Mouse (Mus musculus): Measurements from ENCODE around the gene Rab20. TPM values are rescaled to one million over a fixed set of nuclear protein-coding genes. Genes with fewer than 3 reads are reported as not detected.

Gene Rab20
- polyA plus RNA-seq, 1 experiment from 2014 or later: 1.5 TPM

DNA sequence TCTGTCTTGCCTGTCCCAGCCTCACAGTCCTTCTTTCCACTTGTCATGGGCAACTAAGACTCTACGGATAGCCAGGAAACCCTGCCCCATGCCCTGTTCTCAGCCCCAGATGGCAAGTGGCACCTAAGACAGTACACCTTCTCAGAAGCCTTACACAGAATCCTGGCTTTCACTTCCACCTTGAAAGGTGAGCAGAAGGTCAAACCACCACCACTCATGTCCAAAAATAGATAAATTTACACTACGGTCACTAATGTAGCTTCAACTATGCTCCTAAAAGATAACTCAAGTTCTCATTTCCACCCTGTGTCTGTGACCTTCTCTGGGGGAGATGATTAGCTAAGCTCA is 15.0 kb downstream of the Rab20 start:
- H3K27me3 ChIP-seq: no peaks in the 10 kb centered on the region
- 93% methylated on average over 2 of the region's 2 CpGs for whole genome bisulfite sequencing
- no peak overlapping the region for H3K27ac ChIP-seq (replicated peaks)
- H3K4me1 ChIP-seq (replicated peaks): no peaks in the 10 kb centered on the region
- no peaks in the 10 kb centered on the region for H3K9me3 ChIP-seq
- H3K4me3 ChIP-seq: no peak overlapping the region
- no peak overlapping the region for H3K9ac ChIP-seq
- no peak overlapping the region for H3K4me2 ChIP-seq
- H3K36me3 ChIP-seq: no peaks in the 10 kb centered on the region
- ATAC-seq (ENCODE audit: low FRiP score, low read depth): no peak

DNA sequence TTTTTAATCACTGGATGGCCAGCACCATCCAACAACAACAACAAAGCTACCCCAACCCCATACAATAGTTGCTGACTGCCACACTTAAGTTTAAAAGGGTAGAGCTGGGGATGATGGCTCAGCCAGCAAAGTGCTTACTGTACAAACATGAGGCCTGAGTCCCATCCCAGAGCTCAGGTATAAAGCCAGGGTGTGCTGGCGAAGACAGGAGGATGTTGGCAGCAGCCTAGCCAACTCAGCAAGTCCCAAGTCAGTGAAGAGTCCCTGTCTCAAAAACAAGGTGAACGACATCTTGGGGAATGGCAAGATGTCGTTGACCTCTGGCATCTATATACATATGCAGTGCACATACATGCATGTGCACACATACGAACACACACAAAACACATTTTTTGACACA is 15.9 kb downstream of the Rab20 start:
- ATAC-seq (ENCODE audit: low FRiP score, low read depth): no peak

DNA sequence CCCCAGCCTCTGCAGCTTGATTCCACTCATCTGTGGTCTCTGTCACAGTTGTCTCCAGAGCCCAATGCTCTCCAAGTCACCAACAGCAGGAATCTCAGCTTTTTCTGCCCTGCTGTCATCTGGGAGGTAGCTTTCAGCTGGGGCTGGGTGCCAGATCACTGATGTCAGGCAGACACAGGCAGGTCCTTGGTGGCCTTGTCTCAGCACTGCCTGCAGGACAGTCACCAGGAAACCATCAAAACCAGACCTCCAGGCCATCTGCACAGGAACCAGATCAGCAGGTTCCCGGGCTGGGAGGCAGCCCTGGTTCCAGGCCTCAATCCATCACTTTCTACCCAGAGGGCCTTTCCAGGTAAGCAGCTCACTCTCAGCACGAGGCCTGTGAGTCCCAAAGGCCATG is 16.7 kb downstream of the Rab20 start:
- ATAC-seq (ENCODE audit: low FRiP score, low read depth): no peak
- Histone ChIP-seq H3K4me2 (no peak overlapping the region), H3K4me3 (no peak overlapping the region), H3K36me3 (no peaks in the 10 kb centered on the region), H3K9me3 (no peaks in the 10 kb centered on the region), H3K4me1 (replicated peaks) (no peaks in the 10 kb centered on the region), H3K27me3 (no peaks in the 10 kb centered on the region), H3K27ac (replicated peaks) (no peak overlapping the region), H3K9ac (no peak overlapping the region)
- 71% methylated on average over 2 of the region's 2 CpGs for WGBS

More for the DNA sequence above, 15.9 kb downstream of the Rab20 start:
- Histone ChIP-seq H3K27ac (replicated peaks) (no peak overlapping the region), H3K9me3 (no peaks in the 10 kb centered on the region), H3K4me2 (no peak overlapping the region), H3K9ac (no peak overlapping the region), H3K27me3 (no peaks in the 10 kb centered on the region), H3K4me3 (no peak overlapping the region), H3K36me3 (no peaks in the 10 kb centered on the region), H3K4me1 (replicated peaks) (no peaks in the 10 kb centered on the region)
- 93% methylated on average over 4 of the region's 4 CpGs for WGBS

DNA sequence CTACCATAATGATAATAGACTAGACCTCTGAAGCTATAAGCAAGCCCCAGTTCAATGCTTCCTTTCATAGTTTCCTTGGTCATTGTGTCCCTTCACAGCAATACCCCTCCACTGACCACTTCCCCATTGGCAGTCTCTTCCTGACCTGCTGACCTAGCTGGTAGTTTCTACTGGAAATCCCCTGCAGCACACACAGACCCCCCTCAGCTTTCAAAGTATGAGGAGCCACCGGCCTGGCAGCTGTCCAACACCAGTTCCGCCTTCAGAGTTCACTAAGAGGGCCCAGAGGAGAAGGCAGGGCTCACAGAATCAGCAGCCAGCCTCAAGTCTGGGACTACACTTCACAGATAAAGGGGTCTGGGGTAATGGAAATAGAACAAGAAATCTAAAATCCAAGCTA is 17.6 kb downstream of the Rab20 start:
- no peak for ATAC-seq (ENCODE audit: low FRiP score, low read depth)
- no peak overlapping the region for H3K4me2 ChIP-seq
- WGBS: 52% methylated on average over 2 of the region's 2 CpGs

DNA sequence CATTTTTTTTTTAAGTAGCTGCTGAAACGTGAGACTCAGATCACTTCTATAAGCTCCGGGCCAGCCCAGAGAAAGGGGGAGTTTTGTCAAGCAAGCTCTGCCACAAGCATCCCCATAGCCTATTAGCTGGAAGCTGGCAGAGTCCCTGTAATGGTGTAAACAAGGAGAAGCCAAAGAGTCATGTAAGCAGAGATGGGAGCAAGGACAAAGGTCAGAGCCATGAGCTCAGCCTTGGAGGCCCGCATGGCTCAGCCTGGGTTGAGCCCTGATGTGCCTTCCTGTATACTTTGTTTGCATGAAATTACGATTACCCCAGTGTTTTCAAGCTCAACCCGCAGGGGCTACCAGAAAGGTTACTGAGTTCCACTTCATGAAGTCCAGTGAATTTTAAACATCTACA is 19.5 kb downstream of the Rab20 start:
- Histone ChIP-seq H3K4me1 (replicated peaks) (no peaks in the 10 kb centered on the region), H3K36me3 (no peaks in the 10 kb centered on the region), H3K9ac (no peak overlapping the region), H3K27ac (replicated peaks) (no peak overlapping the region), H3K4me2 (no peak overlapping the region), H3K4me3 (no peak overlapping the region), H3K9me3 (no peaks in the 10 kb centered on the region), H3K27me3 (no peaks in the 10 kb centered on the region)
- no peak for ATAC-seq (ENCODE audit: low FRiP score, low read depth)
- WGBS: 53% methylated on average over 5 of the region's 5 CpGs

More for the DNA sequence above, 17.6 kb downstream of the Rab20 start:
- Histone ChIP-seq H3K9me3 (no peaks in the 10 kb centered on the region), H3K4me3 (no peak overlapping the region), H3K4me1 (replicated peaks) (no peaks in the 10 kb centered on the region), H3K9ac (no peak overlapping the region), H3K27me3 (no peaks in the 10 kb centered on the region), H3K36me3 (no peaks in the 10 kb centered on the region), H3K27ac (replicated peaks) (no peak overlapping the region)

DNA sequence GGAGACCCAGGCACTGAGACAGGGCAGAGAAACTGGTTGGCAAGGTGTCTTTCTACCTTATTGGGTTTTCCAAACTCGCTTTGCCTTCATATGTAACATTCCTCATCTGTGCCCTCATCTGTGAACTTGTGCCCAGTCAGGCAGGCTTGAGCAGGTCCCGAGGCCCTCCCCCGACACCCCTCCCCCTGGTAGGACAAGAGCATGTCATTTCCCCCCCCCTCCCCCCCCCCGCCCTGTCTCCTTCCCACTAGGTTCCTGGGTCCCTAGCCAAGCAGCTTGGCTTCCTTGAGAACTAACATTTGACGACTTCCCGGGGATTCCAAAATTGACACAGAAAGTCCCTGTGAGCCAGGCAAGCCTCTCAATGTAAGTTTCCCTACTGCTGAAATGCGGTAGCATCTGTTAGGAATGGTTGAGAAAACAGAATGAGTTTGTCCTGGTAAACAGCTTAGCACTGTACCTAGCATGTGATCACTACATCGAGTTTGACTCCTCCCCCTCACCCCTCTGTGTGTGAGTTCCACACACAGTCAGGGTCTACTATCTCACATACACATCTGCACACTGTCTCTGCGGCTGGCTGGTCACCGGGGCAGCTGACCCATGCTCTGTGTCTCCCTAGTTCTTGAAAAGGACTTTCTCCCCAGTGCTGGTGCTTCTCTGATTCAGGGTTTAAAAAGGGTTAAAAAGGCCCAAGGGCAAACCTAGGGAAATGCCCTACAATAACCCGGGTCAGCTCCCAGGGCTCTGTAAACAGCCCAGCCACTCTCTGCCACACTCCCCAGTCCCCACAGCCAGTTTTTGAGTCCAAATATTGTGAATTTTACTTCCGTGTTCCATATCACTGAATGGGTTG is 20.3 kb downstream of the Rab20 start:
- 53% methylated on average over 12 of the region's 12 CpGs for WGBS
- Histone ChIP-seq H3K27ac (replicated peaks) (no peak overlapping the region), H3K9me3 (no peaks in the 10 kb centered on the region), H3K36me3 (no peaks in the 10 kb centered on the region), H3K9ac (no peak overlapping the region), H3K4me2 (no peak overlapping the region), H3K4me3 (no peak overlapping the region), H3K4me1 (replicated peaks) (no peaks in the 10 kb centered on the region), H3K27me3 (no peaks in the 10 kb centered on the region)
- no peak for ATAC-seq (ENCODE audit: low FRiP score, low read depth)

DNA sequence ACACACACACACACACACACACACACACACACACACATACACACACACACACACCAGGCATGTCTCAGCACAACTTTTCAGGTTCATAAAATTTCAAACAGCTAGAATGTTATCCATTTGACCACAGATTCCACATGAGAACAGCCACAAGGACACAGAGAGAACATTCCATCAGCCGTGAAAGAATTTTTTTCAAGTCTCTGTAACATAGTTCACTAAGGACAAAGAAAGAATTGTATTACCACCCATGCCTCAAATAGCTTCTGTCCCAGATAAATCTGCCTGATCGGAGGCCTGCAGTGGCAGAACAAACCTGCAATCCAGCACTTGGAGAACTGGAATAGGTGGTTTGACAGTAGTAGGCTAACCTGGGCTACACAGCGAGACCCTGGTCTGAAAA is 21.2 kb downstream of the Rab20 start:
- ATAC-seq (ENCODE audit: low FRiP score, low read depth): no peak
- Histone ChIP-seq H3K4me2 (no peak overlapping the region), H3K4me1 (replicated peaks) (no peaks in the 10 kb centered on the region), H3K27ac (replicated peaks) (no peak overlapping the region), H3K27me3 (no peaks in the 10 kb centered on the region), H3K36me3 (no peaks in the 10 kb centered on the region), H3K9ac (no peak overlapping the region), H3K9me3 (no peaks in the 10 kb centered on the region), H3K4me3 (no peak overlapping the region)
- WGBS: 75% methylated on average over 3 of the region's 3 CpGs

DNA sequence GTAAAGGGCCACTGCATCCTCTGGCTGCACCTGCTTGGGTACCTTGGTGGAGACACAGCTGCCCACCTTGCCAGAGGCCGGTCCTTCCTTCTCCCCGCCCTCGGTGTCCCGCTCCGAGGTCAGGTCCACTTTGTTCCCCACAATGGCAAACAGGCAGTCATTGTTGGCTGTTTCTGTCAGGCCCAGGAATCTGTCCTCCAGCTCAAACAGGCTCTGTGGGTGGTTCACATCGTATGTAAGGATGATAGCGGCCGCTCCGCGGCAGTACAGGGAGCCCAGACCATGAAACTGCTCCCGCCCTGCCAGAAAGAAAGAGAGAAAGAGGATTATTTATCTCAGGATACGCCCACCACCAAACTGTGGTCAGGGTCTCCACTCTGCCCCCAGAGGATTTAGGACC is 24.3 kb downstream of the Rab20 start:
- H3K4me1 ChIP-seq (replicated peaks): no peaks in the 10 kb centered on the region
- ATAC-seq (ENCODE audit: low FRiP score, low read depth): no peak
- no peaks in the 10 kb centered on the region for H3K27me3 ChIP-seq
- H3K27ac ChIP-seq (replicated peaks): no peak overlapping the region
- H3K4me2 ChIP-seq: no peak overlapping the region
- H3K9me3 ChIP-seq: no peaks in the 10 kb centered on the region
- no peak overlapping the region for H3K4me3 ChIP-seq
- H3K9ac ChIP-seq: no peak overlapping the region
- no peaks in the 10 kb centered on the region for H3K36me3 ChIP-seq
- 37% methylated on average over 12 of the region's 12 CpGs for WGBS

DNA sequence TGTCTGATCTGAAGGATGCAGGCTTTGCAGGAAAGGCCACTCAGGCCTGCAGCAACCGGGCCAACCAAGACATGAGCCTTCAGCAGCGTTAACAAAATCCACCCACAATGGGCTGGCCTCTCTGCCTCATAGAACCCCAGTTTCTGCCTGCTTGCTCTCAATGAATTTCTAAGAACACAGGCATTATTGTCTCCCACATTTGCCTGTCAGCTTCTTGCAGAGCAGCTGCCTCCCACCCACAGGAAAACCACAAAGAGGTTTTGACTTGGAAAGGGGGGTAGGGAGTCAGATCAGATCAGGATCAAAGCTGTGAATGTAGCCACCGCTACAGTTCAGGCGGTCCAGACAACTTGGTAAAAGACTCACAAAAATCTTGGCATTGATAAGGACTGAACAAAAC is 25.5 kb downstream of the Rab20 start:
- no peak overlapping the region for H3K9ac ChIP-seq
- no peak overlapping the region for H3K27ac ChIP-seq (replicated peaks)
- H3K27me3 ChIP-seq: no peaks in the 10 kb centered on the region
- no peak overlapping the region for H3K4me3 ChIP-seq
- no peaks in the 10 kb centered on the region for H3K4me1 ChIP-seq (replicated peaks)
- H3K4me2 ChIP-seq: no peak overlapping the region
- no peaks in the 10 kb centered on the region for H3K9me3 ChIP-seq
- 0 out of 2 replicates have a peak, but pooled peaks have one; percentile 46 for ATAC-seq (ENCODE audit: low FRiP score, low read depth)
- no peaks in the 10 kb centered on the region for H3K36me3 ChIP-seq
- 23% methylated on average over 4 of the region's 4 CpGs for WGBS

DNA sequence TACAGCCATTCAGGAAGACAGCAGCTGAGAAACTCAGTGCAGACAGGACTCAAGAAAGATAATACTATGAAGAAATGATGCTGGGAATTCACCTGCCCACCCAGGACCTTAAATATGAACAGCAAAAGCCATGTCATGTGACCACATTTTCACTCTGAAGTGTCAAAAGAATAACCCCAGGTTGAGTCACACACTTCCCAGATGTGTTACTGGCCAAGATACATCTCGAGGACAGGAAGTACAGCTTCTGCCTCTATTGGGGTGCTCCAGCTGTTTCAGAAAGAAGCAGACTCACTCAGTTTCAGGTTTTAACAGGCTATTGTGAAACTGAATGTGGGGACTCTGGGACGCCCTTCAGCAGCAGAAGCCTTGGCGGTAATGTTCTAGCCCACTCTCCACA is 26.0 kb downstream of the Rab20 start:
- H3K27me3 ChIP-seq: no peaks in the 10 kb centered on the region
- no peak overlapping the region for H3K27ac ChIP-seq (replicated peaks)
- H3K36me3 ChIP-seq: no peaks in the 10 kb centered on the region
- no peak overlapping the region for H3K4me3 ChIP-seq
- H3K4me2 ChIP-seq: no peak overlapping the region
- no peaks in the 10 kb centered on the region for H3K4me1 ChIP-seq (replicated peaks)
- WGBS: 55% methylated on average over 3 of the region's 3 CpGs
- no peak for ATAC-seq (ENCODE audit: low FRiP score, low read depth)
- H3K9ac ChIP-seq: no peak overlapping the region
- no peaks in the 10 kb centered on the region for H3K9me3 ChIP-seq

DNA sequence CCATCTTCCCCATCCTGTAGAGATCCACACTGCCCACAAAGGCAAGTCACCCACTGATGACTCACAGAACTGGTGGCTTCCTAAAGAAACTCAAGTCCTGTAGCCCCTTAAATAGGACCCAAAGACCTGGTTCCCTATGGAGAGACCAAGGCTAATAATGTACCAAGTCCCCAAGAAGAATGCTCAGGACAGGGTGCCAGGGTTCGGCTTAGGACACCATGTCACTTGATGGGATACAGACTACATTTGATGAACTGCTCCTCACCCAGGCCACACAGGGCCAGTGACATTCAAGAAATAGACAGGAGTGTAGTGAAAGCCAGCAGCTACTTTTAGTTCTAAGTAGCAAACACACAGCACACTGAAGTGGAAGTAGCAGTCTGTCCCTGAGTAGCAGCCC is 26.4 kb downstream of the Rab20 start:
- Histone ChIP-seq H3K4me3 (no peak overlapping the region), H3K27ac (replicated peaks) (no peak overlapping the region), H3K27me3 (no peaks in the 10 kb centered on the region), H3K4me2 (no peak overlapping the region), H3K4me1 (replicated peaks) (no peaks in the 10 kb centered on the region), H3K36me3 (no peaks in the 10 kb centered on the region), H3K9me3 (no peaks in the 10 kb centered on the region), H3K9ac (no peak overlapping the region)
- ATAC-seq (ENCODE audit: low FRiP score, low read depth): no peak
- 100% methylated on average over 1 of the region's 1 CpGs for WGBS

DNA sequence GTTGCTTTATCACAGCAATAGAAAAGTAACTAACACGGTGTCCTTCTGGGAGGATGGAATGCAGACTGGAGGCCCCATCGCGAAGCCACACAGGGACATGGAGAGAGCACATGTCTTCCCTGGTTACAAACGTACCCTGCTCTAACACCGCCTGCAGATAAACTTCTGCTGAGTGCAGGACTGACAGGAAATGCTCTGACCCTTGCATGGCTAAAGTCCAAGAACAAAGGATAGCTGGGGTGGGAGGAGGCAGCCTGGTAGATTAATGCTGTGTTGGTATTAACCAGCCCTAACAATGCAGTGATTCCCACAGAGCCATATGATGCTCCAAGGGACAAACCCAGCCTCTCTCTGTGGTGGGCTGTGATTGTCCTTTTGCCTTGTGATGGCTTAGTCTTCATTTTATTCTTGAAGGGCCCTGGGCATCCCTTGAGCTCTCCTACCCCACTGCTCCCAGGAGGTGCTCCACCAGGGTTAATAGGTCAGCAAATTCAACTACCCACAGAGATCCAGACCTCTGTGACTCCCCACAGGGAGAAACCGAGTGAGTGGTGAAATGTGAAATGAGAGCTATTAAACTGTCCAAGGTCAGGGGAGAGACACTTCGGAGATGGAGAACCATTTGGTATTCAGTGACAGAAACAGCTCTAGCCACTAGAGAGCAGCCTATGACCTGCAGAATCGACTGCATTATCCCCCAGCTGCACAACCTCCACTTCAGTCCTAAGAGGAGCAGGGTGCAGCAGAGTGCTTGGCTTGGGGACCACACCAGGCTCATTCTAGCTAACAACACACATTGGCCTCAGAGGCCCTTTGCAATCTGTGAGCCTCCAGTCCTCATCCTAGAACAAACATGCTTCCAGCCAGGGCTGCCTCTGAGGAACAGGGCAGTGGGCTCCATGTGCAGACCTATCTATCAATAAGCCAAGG is 28.1 kb downstream of the Rab20 start:
- H3K27me3 ChIP-seq: no peaks in the 10 kb centered on the region
- no peak overlapping the region for H3K9ac ChIP-seq
- H3K9me3 ChIP-seq: no peaks in the 10 kb centered on the region
- no peaks in the 10 kb centered on the region for H3K36me3 ChIP-seq
- no peaks in the 10 kb centered on the region for H3K4me1 ChIP-seq (replicated peaks)
- no peak overlapping the region for H3K4me3 ChIP-seq
- H3K27ac ChIP-seq (replicated peaks): no peak overlapping the region
- H3K4me2 ChIP-seq: no peak overlapping the region
- WGBS: 23% methylated on average over 8 of the region's 8 CpGs
- ATAC-seq (ENCODE audit: low FRiP score, low read depth): no peak

Data from hindbrain, embryonic 15.5 days (tissue).